In the genomic region with DNA sequence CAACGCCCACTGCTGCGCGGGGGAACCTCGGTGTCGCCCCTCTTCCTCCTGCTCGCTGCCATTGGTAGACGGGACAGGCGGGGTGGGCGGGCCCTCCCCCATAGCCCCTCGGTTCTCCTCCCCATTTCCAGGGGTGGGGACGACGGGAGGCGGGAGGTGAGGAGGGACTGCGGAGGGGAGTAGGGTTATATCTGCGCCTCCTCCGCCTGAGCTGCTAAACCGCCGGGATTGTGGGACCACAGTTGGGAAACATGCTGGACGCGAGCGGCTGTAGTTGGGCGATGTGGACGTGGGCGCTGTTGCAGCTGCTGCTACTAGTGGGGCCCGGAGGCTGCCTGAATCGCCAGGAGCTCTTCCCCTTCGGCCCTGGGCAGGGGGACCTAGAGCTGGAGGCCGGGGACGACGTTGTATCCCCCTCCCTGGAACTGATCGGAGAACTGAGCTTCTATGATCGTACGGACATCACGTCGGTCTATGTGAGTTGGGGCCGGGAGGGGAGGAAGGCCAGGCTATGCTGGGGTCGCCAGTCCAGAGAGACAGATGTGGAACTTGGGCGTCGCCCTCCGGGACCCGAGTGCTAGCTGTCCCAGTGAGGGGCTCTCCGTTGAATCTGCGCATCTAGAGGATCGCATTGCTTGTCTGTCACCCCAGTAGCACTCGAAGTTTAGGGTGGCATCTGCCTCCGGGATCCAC, we compare ENCODE assay signal across 8 mouse cellular contexts.
DNase-seq lines count a peak whose midpoint lies in the region; ATAC-seq lines count a peak whose summit lies in the region.
"Not testable (repeated sequence)": the region's sequence is repeated elsewhere in the genome, so short reads cannot be mapped to it uniquely, and the experiment has no call there.

No protein-coding gene starts in this region.

- not testable (repeated sequence) for H3K27ac ChIP-seq in forebrain, embryonic 14.5 days (ENCODE audit: low read depth, low read length); heart, embryonic 10.5 days; hindbrain, embryonic 13.5 days; liver, embryonic 16.5 days (ENCODE audit: low read length); midbrain, embryonic 15.5 days; stomach, embryonic 15.5 days

- H3K4me2 ChIP-seq in forebrain, embryonic 14.5 days (ENCODE audit: low read length) = peak overlapping the region; percentile 32
- H3K4me2 ChIP-seq in hindbrain, embryonic 13.5 days = peak overlapping the region; percentile 43
- not testable (repeated sequence) for H3K4me2 ChIP-seq in liver, embryonic 16.5 days (ENCODE audit: low read depth, low read length)
- H3K4me2 ChIP-seq in midbrain, embryonic 15.5 days = peak overlapping the region; percentile 40
- H3K4me2 ChIP-seq in stomach, embryonic 15.5 days = peak overlapping the region; percentile 42; the same call in 1 of the 2 replicates

- not testable (repeated sequence) for H3K9me3 ChIP-seq in forebrain, embryonic 14.5 days (replicated peaks; ENCODE audit: control insufficient read depth, low read length); heart, embryonic 10.5 days; hindbrain, embryonic 13.5 days; liver, embryonic 16.5 days (replicated peaks; ENCODE audit: control insufficient read depth, low read length); midbrain, embryonic 15.5 days; stomach, embryonic 15.5 days

- H3K36me3 ChIP-seq in forebrain, embryonic 14.5 days (ENCODE audit: control insufficient read depth, insufficient read depth, low read length); heart, embryonic 10.5 days; hindbrain, embryonic 13.5 days; liver, embryonic 16.5 days (ENCODE audit: control insufficient read depth, insufficient read depth); midbrain, embryonic 15.5 days (replicated peaks); stomach, embryonic 15.5 days: not testable (repeated sequence)

- peak; percentile 78 for ATAC-seq in forebrain, embryonic 14.5 days
- ATAC-seq in hindbrain, embryonic 13.5 days (ENCODE audit: low FRiP score) = peak; percentile 65
- peak; percentile 52 for ATAC-seq in liver, embryonic 16.5 days (ENCODE audit: low read depth)
- ATAC-seq in midbrain, embryonic 15.5 days (replicated peaks) = peak; percentile 75
- peak; percentile 61 for ATAC-seq in stomach, embryonic 15.5 days (ENCODE audit: insufficient read depth, low FRiP score, low read depth)

- H3K27me3 ChIP-seq in forebrain, embryonic 14.5 days (replicated peaks; ENCODE audit: control insufficient read depth, insufficient read depth, low read length); heart, embryonic 10.5 days (ENCODE audit: insufficient read depth, poor library complexity, severe bottlenecking); hindbrain, embryonic 13.5 days; liver, embryonic 16.5 days (ENCODE audit: control insufficient read depth, insufficient read depth, low read depth, low read length); midbrain, embryonic 15.5 days (replicated peaks); stomach, embryonic 15.5 days (replicated peaks): not testable (repeated sequence)

- under 1% methylated on average over 24 of the region's 46 CpGs for WGBS in forebrain, embryonic 14.5 days
- under 1% methylated on average over 28 of the region's 46 CpGs for WGBS in heart, embryonic 10.5 days
- WGBS in hindbrain, embryonic 13.5 days = 2% methylated on average over 30 of the region's 46 CpGs
- WGBS in liver, embryonic 16.5 days (ENCODE audit: insufficient replicate concordance) = 0% methylated on average over 15 of the region's 46 CpGs
- WGBS in midbrain, embryonic 15.5 days = 1% methylated on average over 31 of the region's 46 CpGs
- WGBS in stomach, embryonic 15.5 days = 0% methylated on average over 27 of the region's 46 CpGs

- peak; percentile 5 for DNase-seq in adrenal gland, adult 8-10 months
- DNase-seq in forebrain, embryonic 14.5 days (ENCODE audit: low spot score); heart, embryonic 10.5 days (ENCODE audit: low spot score): not testable (repeated sequence)
- DNase-seq in kidney, postnatal 10 days = peak; percentile 63

- H3K4me3 ChIP-seq in forebrain, embryonic 14.5 days (ENCODE audit: low read depth, low read length); liver, embryonic 16.5 days (ENCODE audit: low read depth, low read length): not testable (repeated sequence)
- H3K4me3 ChIP-seq in heart, embryonic 10.5 days = peak overlapping the region; percentile 37; the same call in 1 of the 2 replicates
- peak overlapping the region; percentile 26 for H3K4me3 ChIP-seq in hindbrain, embryonic 13.5 days
- peak overlapping the region; percentile 21 for H3K4me3 ChIP-seq in midbrain, embryonic 15.5 days
- peak overlapping the region; percentile 31 for H3K4me3 ChIP-seq in stomach, embryonic 15.5 days (replicated peaks)

- H3K9ac ChIP-seq in forebrain, embryonic 14.5 days (ENCODE audit: low read length); hindbrain, embryonic 13.5 days; liver, embryonic 16.5 days (ENCODE audit: low read depth, low read length); midbrain, embryonic 15.5 days; stomach, embryonic 15.5 days: not testable (repeated sequence)

- not testable (repeated sequence) for H3K4me1 ChIP-seq in forebrain, embryonic 14.5 days (ENCODE audit: control insufficient read depth, insufficient read depth, low read length); heart, embryonic 10.5 days; hindbrain, embryonic 13.5 days (replicated peaks); liver, embryonic 16.5 days (ENCODE audit: control insufficient read depth, low read depth, low read length); midbrain, embryonic 15.5 days; stomach, embryonic 15.5 days
